Mouse (Mus musculus) kidney, embryonic 16.5 days (tissue): ENCODE data around the gene Myrfl. TPM values are rescaled to one million over a fixed set of nuclear protein-coding genes. Genes with fewer than 3 reads are reported as not detected.
A peak's percentile ranks its signal among the peaks of the same experiment; 100 is the strongest.

Experiments
- ATAC-seq: fragments of 200-750 bp; cut with Nextera tagmentation; 2 replicates; pipeline ENCODE4 v1.8.0; 2017; ENCODE audit warnings: moderate TSS enrichment; ENCODE audit not compliant: low FRiP score, low TSS enrichment
- H3K27ac ChIP-seq: fragments of 300-500 bp; sonication (generic); 2 replicates; pipeline ENCODE4 v1.5.1; 2014; ENCODE audit warnings: low read length
- H3K27me3 ChIP-seq: fragments of 300-500 bp; sonication (generic); 2 replicates; pipeline ENCODE4 v1.6.1; 2014; ENCODE audit warnings: low read length, control low read depth, mixed read lengths; ENCODE audit not compliant: insufficient read depth
- H3K36me3 ChIP-seq: fragments of 300-500 bp; sonication (generic); 2 replicates; pipeline ENCODE4 v1.6.1; 2014; ENCODE audit warnings: low read length, control low read depth, mixed read lengths; ENCODE audit not compliant: insufficient read depth
- H3K4me1 ChIP-seq: fragments of 300-500 bp; sonication (generic); 2 replicates; pipeline ENCODE4 v1.6.1; 2014; ENCODE audit warnings: low read length, control low read depth, mixed read lengths; ENCODE audit not compliant: insufficient read depth
- H3K4me2 ChIP-seq: fragments of 300-500 bp; sonication (generic); replicated peaks from 2 replicates; pipeline ENCODE4 v1.6.1; 2014; ENCODE audit warnings: low read depth, low read length
- H3K4me3 ChIP-seq: fragments of 300-500 bp; sonication (generic); 2 replicates; pipeline ENCODE4 v1.5.1; 2014; ENCODE audit warnings: mild to moderate bottlenecking, low read length
- H3K9ac ChIP-seq: fragments of 300-500 bp; sonication (generic); replicated peaks from 2 replicates; pipeline ENCODE4 v1.6.1; 2014; ENCODE audit warnings: low read length
- H3K9me3 ChIP-seq: fragments of 300-500 bp; sonication (generic); 2 replicates; pipeline ENCODE4 v1.6.1; 2016; ENCODE audit warnings: low read length, control low read depth
- WGBS: fragments of 180-500 bp; shearing (Covaris S2); extraction: QIAGEN DNeasy Blood & Tissue Kit; methylation state at CpG from one replicate; pipeline ENCODE4 v1.1.7; 2014; 5-methylcytosine and 5-hydroxymethylcytosine counted together
- polyA plus RNA-seq: library from polyadenylated mRNA; unstranded; fragments of >200 nt; fragmentation: Nextera tagmentation; extraction: Ambion mirVana; gene quantifications from 2 replicates; pipeline ENCODE4 v1.2.1, GENCODE M21; 2015

Gene Myrfl
- polyA plus RNA-seq, 1 experiment from 2014 or later, result 0.06 TPM

GRCm38 (mm10) chr10:116884552-116884951 lies 12.2 kb downstream of the Myrfl start:
- no peaks in the 10 kb centered on the region for H3K27me3 ChIP-seq
- no peak for ATAC-seq
- no peaks in the 10 kb centered on the region for H3K9me3 ChIP-seq
- no peaks in the 10 kb centered on the region for H3K36me3 ChIP-seq
- no peak overlapping the region for H3K9ac ChIP-seq
- no peaks in the 10 kb centered on the region for H3K4me1 ChIP-seq
- 68% methylated on average over 3 of the region's 3 CpGs for WGBS
- no peak overlapping the region for H3K27ac ChIP-seq
- H3K4me2 ChIP-seq, result no peak overlapping the region
- no peak overlapping the region for H3K4me3 ChIP-seq

DNA sequence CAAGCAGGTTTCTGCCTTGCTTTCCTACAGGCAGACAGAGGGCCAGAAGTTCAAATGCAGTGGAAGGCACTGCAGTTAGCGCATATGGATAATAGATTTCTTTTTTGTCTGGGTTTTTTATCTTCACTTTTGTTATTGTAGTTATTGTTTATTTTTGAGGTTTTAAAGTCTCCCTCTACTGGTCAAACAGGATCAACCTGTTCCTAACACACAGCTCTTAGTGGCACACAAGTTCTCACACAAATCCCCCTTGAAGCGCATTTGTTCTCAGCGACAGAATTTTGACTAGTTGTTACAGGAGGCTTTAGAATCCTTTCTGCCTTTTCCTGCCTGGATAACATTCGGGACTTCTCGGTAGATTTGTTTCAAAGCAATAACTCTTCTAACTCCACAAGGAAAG lies 13.2 kb downstream of the Myrfl start:
- H3K27me3 ChIP-seq, result no peaks in the 10 kb centered on the region
- H3K9ac ChIP-seq, result no peak overlapping the region
- WGBS, result 41% methylated on average over 5 of the region's 5 CpGs
- H3K4me3 ChIP-seq, result no peak overlapping the region
- ATAC-seq, result no peak
- H3K36me3 ChIP-seq, result no peaks in the 10 kb centered on the region
- no peaks in the 10 kb centered on the region for H3K9me3 ChIP-seq
- H3K4me1 ChIP-seq, result no peaks in the 10 kb centered on the region
- no peak overlapping the region for H3K27ac ChIP-seq
- no peak overlapping the region for H3K4me2 ChIP-seq

DNA sequence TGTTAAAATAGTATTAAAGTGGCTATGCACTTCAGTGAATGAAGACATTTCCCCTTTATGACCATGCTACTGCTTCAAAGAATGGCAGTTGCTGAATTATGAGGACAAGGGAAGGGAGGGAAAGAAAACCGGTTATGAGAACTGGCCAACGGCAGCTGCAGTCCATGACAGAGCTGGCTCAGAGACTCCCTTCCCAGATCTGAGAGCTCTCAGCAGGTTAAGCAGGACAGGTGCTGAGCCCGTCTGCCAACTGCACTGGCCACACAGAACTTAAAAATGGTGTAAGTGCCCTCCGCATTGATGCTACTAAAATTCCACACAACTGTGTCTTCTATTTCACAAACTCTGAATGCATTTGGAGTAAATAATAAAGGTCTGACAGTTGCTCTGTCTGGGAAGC lies 19.3 kb downstream of the Myrfl start:
- Histone ChIP-seq H3K36me3 (no peaks in the 10 kb centered on the region), H3K27me3 (no peaks in the 10 kb centered on the region), H3K4me3 (no peak overlapping the region), H3K9ac (no peak overlapping the region), H3K27ac (no peak overlapping the region), H3K4me1 (no peaks in the 10 kb centered on the region), H3K9me3 (no peaks in the 10 kb centered on the region), H3K4me2 (no peak overlapping the region)
- WGBS, result 84% methylated on average over 4 of the region's 4 CpGs
- ATAC-seq, result no peak

- ATAC-seq, result no peak
- Histone ChIP-seq H3K4me2 (no peak overlapping the region), H3K27me3 (no peaks in the 10 kb centered on the region), H3K36me3 (no peaks in the 10 kb centered on the region), H3K4me1 (0 out of 2 replicates have a peak, but pooled peaks cover 12% of the 10 kb centered on the region), H3K4me3 (no peak overlapping the region), H3K27ac (no peak overlapping the region), H3K9me3 (no peaks in the 10 kb centered on the region), H3K9ac (no peak overlapping the region)
- WGBS, result 52% methylated on average over 9 of the region's 9 CpGs
These were observed 22.2 kb downstream of the Myrfl start for GRCm38 (mm10) chr10:116874490-116874889.

DNA sequence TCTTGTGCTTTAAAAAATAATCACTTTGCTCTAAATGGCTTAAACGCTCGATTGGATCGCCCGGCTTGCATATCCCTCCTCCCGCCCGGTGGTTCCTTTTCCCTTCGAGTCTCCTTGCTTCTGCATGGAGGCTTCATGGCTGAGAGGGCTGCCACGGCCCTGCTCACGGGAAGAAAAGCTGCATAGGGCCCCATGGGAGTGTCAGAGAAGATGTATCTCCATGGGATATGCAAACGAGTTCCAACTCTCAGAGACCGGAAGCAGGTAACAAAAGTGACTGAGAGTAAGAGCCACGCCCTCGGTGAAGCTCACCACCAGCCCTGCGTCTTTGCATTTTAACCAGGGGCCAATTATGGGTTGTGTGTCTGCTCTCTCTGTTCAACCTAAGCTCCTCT lies 24.7 kb downstream of the Myrfl start:
- Histone ChIP-seq H3K9ac (peak overlapping the region; percentile 3; the same call in 1 of the 2 replicates), H3K36me3 (no peaks in the 10 kb centered on the region), H3K4me2 (peak overlapping the region; percentile 54), H3K27ac (no peak overlapping the region), H3K27me3 (no peaks in the 10 kb centered on the region), H3K9me3 (no peaks in the 10 kb centered on the region), H3K4me3 (peak overlapping the region; percentile 31), H3K4me1 (0 out of 2 replicates have a peak, but pooled peaks cover 12% of the 10 kb centered on the region)
- WGBS, result 22% methylated on average over 14 of the region's 14 CpGs
- peak; percentile 60; the same call in 1 of the 2 replicates for ATAC-seq

- Histone ChIP-seq H3K4me1 (0 out of 2 replicates have a peak, but pooled peaks cover 12% of the 10 kb centered on the region), H3K4me2 (peak overlapping the region; percentile 54), H3K9me3 (no peaks in the 10 kb centered on the region), H3K4me3 (peak overlapping the region; percentile 31), H3K27ac (no peak overlapping the region), H3K9ac (peak overlapping the region; percentile 3; the same call in 1 of the 2 replicates), H3K36me3 (no peaks in the 10 kb centered on the region), H3K27me3 (no peaks in the 10 kb centered on the region)
- WGBS, result 47% methylated on average over 12 of the region's 12 CpGs
- ATAC-seq, result peak; percentile 74; the same call in 1 of the 2 replicates
These were observed 25.2 kb downstream of the Myrfl start for GRCm38 (mm10) chr10:116871329-116872015.

DNA sequence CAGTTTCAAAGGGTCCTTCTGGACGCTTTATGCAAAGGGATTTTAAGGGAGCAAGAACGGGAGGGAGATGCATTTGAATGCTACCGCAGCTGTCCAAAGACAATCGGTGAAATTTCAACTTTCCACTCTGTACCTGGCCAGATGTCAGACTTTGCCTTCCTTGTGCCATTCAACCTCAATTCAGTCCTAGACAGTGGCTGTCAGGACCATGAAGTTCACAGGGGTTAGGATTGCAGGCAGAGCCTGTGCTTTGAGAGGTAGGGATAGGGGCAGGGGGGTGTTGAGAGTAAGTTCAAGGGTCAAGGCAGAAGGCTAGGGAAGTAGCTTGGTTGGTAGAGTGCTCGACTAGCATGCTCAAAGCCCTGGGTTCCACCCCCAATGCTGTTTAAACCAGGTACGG lies 25.9 kb downstream of the Myrfl start:
- Histone ChIP-seq H3K4me1 (0 out of 2 replicates have a peak, but pooled peaks cover 12% of the 10 kb centered on the region), H3K9me3 (no peaks in the 10 kb centered on the region), H3K27me3 (no peaks in the 10 kb centered on the region), H3K9ac (no peak overlapping the region), H3K4me3 (no peak overlapping the region), H3K4me2 (no peak overlapping the region), H3K36me3 (no peaks in the 10 kb centered on the region), H3K27ac (no peak overlapping the region)
- WGBS, result 74% methylated on average over 6 of the region's 6 CpGs
- no peak for ATAC-seq

- Histone ChIP-seq H3K4me1 (0 out of 2 replicates have a peak, but pooled peaks cover 3% of the 10 kb centered on the region), H3K4me2 (no peak overlapping the region), H3K9ac (no peak overlapping the region), H3K9me3 (no peaks in the 10 kb centered on the region), H3K27ac (no peak overlapping the region), H3K4me3 (no peak overlapping the region), H3K27me3 (no peaks in the 10 kb centered on the region), H3K36me3 (no peaks in the 10 kb centered on the region)
- ATAC-seq, result no peak
- 84% methylated on average over 11 of the region's 11 CpGs for WGBS
These were observed 43.4 kb downstream of the Myrfl start for GRCm38 (mm10) chr10:116853159-116853845.

- WGBS, result 19% methylated on average over 22 of the region's 22 CpGs
- Histone ChIP-seq H3K27me3 (no peaks in the 10 kb centered on the region), H3K36me3 (no peaks in the 10 kb centered on the region), H3K4me3 (no peak overlapping the region), H3K9me3 (no peaks in the 10 kb centered on the region), H3K9ac (no peak overlapping the region), H3K27ac (no peak overlapping the region), H3K4me1 (0 out of 2 replicates have a peak, but pooled peaks cover 3% of the 10 kb centered on the region), H3K4me2 (no peak overlapping the region)
- ATAC-seq, result peak; percentile 63
These were observed 47.8 kb downstream of the Myrfl start for GRCm38 (mm10) chr10:116848749-116849473.
